Mouse (Mus musculus): ENCODE results near the gene Mlh3. TPM values are rescaled to one million over a fixed set of nuclear protein-coding genes. Genes with fewer than 3 reads are reported as not detected.

Gene Mlh3
- polyA plus RNA-seq, 1 experiment, result 15.7 TPM

DNA sequence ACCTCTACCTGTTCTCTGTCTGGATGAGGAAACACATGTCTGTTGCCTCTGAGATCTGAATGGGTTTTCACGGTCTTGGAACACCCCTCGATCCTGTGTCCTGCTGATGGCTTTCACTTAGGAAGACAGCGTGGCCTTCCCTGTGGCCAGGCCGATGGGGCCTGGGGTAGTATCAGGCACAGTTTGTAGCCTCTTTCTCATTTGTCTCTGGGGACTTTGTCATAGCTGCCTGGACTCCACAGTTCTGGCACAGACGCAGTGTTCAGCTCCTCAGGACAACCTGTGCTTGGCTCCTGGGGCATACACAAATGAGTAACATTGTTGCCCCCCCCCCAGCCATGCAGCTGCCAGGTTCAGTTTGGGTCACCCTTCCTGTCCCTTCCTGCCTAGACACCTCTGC lies 75.3 kb downstream of the Mlh3 start:
- Histone ChIP-seq H3K4me3 (ENCODE audit: low read depth, low read length) (no peak overlapping the region), H3K36me3 (ENCODE audit: control insufficient read depth, insufficient read depth, low read length, poor library complexity, severe bottlenecking) (no peaks in the 10 kb centered on the region), H3K27ac (ENCODE audit: insufficient read depth, low read length) (no peak overlapping the region), H3K27me3 (ENCODE audit: control insufficient read depth, insufficient read depth, low read length, poor library complexity, severe bottlenecking) (no peaks in the 10 kb centered on the region), H3K9me3 (replicated peaks; ENCODE audit: control insufficient read depth, insufficient read depth, low read length, poor library complexity, severe bottlenecking) (no peaks in the 10 kb centered on the region), H3K9ac (ENCODE audit: low read depth, poor library complexity, severe bottlenecking) (no peak overlapping the region), H3K4me1 (ENCODE audit: control insufficient read depth, insufficient read depth, low read length) (peaks cover 2% of the 10 kb centered on the region)
- TF ChIP-seq EP300 (IDR thresholded peaks at IDR 0.05; ENCODE audit: insufficient read depth, low read depth, low read length), result no peak
- TF ChIP-seq POLR2A (IDR thresholded peaks at IDR 0.05; ENCODE audit: insufficient read depth, low read length), result no peak
- no peak for TF ChIP-seq CTCF (IDR thresholded peaks at IDR 0.05; ENCODE audit: low read depth, low read length)

DNA sequence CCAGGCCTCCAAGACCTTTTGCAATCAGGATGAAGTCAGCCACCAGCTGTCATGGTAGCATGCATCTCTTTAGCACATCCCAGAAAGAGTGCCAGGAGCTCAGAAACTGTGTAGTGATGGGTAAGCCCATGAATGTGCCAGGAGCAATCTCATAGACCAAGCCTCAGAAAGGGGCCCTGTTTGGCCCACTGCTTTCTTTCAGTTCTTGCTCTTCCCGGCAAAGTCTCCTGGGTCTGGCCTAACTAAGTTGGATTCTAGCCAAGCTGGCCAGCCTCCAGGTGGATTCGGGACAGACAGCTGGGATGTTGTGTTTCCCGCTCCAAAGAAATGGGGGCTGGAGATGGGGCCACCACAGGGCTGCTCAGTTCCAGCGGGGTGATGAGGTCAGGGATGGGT lies 75.8 kb downstream of the Mlh3 start:
- Histone ChIP-seq H3K9ac (ENCODE audit: low read depth, poor library complexity, severe bottlenecking) (no peak overlapping the region), H3K27me3 (ENCODE audit: control insufficient read depth, insufficient read depth, low read length, poor library complexity, severe bottlenecking) (no peaks in the 10 kb centered on the region), H3K36me3 (ENCODE audit: control insufficient read depth, insufficient read depth, low read length, poor library complexity, severe bottlenecking) (no peaks in the 10 kb centered on the region), H3K4me1 (ENCODE audit: control insufficient read depth, insufficient read depth, low read length) (peaks cover 2% of the 10 kb centered on the region), H3K9me3 (replicated peaks; ENCODE audit: control insufficient read depth, insufficient read depth, low read length, poor library complexity, severe bottlenecking) (no peaks in the 10 kb centered on the region), H3K27ac (ENCODE audit: insufficient read depth, low read length) (no peak overlapping the region), H3K4me3 (ENCODE audit: low read depth, low read length) (no peak overlapping the region)
- TF ChIP-seq EP300 (IDR thresholded peaks at IDR 0.05; ENCODE audit: insufficient read depth, low read depth, low read length) (no peak), POLR2A (IDR thresholded peaks at IDR 0.05; ENCODE audit: insufficient read depth, low read length) (no peak), CTCF (IDR thresholded peaks at IDR 0.05; ENCODE audit: low read depth, low read length) (no peak)

DNA sequence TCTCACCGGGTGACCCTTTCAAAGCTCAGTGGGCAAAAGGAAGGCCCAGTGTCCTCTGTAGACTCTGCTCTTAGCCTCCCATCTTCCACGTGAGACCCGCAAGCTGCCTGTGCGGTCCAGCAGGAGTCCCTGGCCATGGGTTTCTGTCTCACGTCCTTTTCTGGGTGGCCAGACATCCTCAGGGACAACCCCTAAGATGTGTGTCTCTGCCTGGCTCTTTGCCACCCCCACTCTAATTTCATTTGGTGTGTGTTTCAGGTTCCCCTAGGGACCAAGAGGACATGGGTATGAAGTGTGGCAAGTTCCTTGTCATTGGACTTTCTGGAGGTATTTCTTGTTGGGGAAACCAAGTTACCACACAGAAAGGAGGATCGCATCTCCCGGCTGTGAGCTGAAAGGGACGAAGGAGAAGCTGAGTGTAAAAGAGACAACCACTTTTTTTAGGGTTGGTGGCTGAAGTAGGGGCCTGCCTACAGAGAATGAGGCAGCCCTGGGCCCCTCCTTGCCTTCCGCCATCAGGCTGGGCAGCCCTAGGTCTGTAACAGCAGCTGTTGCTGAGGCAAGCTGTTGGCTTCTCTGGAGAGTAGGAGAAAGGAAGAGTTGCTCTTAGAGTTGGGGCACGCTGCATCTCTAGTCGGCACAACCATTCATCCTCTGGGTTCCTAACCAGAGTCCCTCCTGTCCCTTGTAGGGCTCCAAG lies 76.3 kb downstream of the Mlh3 start:
- Histone ChIP-seq H3K4me3 (ENCODE audit: low read depth, low read length) (no peak overlapping the region), H3K36me3 (ENCODE audit: control insufficient read depth, insufficient read depth, low read length, poor library complexity, severe bottlenecking) (no peaks in the 10 kb centered on the region), H3K27ac (ENCODE audit: insufficient read depth, low read length) (no peak overlapping the region), H3K9me3 (replicated peaks; ENCODE audit: control insufficient read depth, insufficient read depth, low read length, poor library complexity, severe bottlenecking) (no peaks in the 10 kb centered on the region), H3K4me1 (ENCODE audit: control insufficient read depth, insufficient read depth, low read length) (peaks cover 2% of the 10 kb centered on the region), H3K27me3 (ENCODE audit: control insufficient read depth, insufficient read depth, low read length, poor library complexity, severe bottlenecking) (no peaks in the 10 kb centered on the region), H3K9ac (ENCODE audit: low read depth, poor library complexity, severe bottlenecking) (no peak overlapping the region)
- no peak for TF ChIP-seq EP300 (IDR thresholded peaks at IDR 0.05; ENCODE audit: insufficient read depth, low read depth, low read length)
- TF ChIP-seq CTCF (IDR thresholded peaks at IDR 0.05; ENCODE audit: low read depth, low read length), result no peak
- TF ChIP-seq POLR2A (IDR thresholded peaks at IDR 0.05; ENCODE audit: insufficient read depth, low read length), result no peak

DNA sequence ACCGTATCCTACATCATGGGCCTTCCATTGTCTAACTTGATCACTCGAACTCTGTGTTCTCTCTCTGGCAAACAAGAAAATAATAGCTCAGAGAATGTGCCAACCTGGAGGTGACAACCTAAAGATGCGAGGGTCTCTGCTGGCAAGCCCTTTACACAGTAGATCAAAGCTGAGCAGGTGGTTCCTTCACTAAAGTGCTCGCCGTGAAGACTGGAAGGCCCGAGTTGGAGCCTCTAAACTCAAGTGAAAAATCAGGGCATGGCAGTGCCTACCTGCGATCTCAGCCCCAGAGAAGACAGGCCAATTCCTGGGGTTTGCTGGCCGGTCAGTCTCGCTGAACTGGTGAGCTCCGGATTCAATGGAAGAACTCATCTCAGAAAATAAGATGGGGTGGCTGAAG lies 77.3 kb downstream of the Mlh3 start:
- TF ChIP-seq EP300 (IDR thresholded peaks at IDR 0.05; ENCODE audit: insufficient read depth, low read depth, low read length) (no peak), CTCF (IDR thresholded peaks at IDR 0.05; ENCODE audit: low read depth, low read length) (no peak), POLR2A (IDR thresholded peaks at IDR 0.05; ENCODE audit: insufficient read depth, low read length) (no peak)
- Histone ChIP-seq H3K4me3 (ENCODE audit: low read depth, low read length) (no peak overlapping the region), H3K9ac (ENCODE audit: low read depth, poor library complexity, severe bottlenecking) (no peak overlapping the region), H3K36me3 (ENCODE audit: control insufficient read depth, insufficient read depth, low read length, poor library complexity, severe bottlenecking) (no peaks in the 10 kb centered on the region), H3K4me1 (ENCODE audit: control insufficient read depth, insufficient read depth, low read length) (peaks cover 2% of the 10 kb centered on the region), H3K27ac (ENCODE audit: insufficient read depth, low read length) (no peak overlapping the region), H3K27me3 (ENCODE audit: control insufficient read depth, insufficient read depth, low read length, poor library complexity, severe bottlenecking) (no peaks in the 10 kb centered on the region), H3K9me3 (replicated peaks; ENCODE audit: control insufficient read depth, insufficient read depth, low read length, poor library complexity, severe bottlenecking) (no peaks in the 10 kb centered on the region)

DNA sequence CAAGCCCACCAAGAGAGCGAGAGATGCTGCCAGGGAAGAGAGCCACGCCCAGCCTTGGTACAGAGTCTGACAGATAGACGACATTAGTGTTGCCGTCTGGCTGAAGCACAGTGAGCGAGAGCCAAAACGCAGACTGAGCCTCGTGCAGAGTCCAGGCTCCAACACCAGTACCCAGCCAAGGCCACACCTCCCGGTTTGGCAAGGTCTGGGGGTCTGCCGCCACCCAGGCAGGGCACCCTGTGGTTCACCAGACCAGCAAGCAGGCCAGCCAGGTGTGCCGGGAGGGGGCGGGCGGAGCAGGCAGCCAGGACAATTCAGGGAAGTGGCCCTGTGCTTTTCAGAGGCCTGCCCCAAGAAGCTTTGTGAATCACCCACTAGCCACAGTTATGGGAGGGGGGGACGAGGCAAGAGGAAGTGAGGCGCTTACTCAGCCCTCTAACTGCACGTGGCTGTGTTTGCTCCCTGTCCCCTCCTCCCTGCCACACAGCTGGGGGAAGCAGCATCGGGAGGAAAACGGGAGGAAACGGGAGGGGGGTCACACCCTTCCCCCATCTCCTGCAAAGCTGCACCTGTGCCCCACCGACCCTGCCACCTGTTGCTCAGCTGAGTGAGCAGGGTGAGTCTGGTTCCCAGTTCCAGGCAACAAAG lies 77.8 kb downstream of the Mlh3 start:
- Histone ChIP-seq H3K27ac (ENCODE audit: insufficient read depth, low read length) (no peak overlapping the region), H3K27me3 (ENCODE audit: control insufficient read depth, insufficient read depth, low read length, poor library complexity, severe bottlenecking) (no peaks in the 10 kb centered on the region), H3K36me3 (ENCODE audit: control insufficient read depth, insufficient read depth, low read length, poor library complexity, severe bottlenecking) (no peaks in the 10 kb centered on the region), H3K9me3 (replicated peaks; ENCODE audit: control insufficient read depth, insufficient read depth, low read length, poor library complexity, severe bottlenecking) (no peaks in the 10 kb centered on the region), H3K9ac (ENCODE audit: low read depth, poor library complexity, severe bottlenecking) (no peak overlapping the region), H3K4me1 (ENCODE audit: control insufficient read depth, insufficient read depth, low read length) (peaks cover 2% of the 10 kb centered on the region), H3K4me3 (ENCODE audit: low read depth, low read length) (peak overlapping the region; percentile 19)
- TF ChIP-seq EP300 (IDR thresholded peaks at IDR 0.05; ENCODE audit: insufficient read depth, low read depth, low read length) (no peak), POLR2A (IDR thresholded peaks at IDR 0.05; ENCODE audit: insufficient read depth, low read length) (no peak), CTCF (IDR thresholded peaks at IDR 0.05; ENCODE audit: low read depth, low read length) (no peak)

DNA sequence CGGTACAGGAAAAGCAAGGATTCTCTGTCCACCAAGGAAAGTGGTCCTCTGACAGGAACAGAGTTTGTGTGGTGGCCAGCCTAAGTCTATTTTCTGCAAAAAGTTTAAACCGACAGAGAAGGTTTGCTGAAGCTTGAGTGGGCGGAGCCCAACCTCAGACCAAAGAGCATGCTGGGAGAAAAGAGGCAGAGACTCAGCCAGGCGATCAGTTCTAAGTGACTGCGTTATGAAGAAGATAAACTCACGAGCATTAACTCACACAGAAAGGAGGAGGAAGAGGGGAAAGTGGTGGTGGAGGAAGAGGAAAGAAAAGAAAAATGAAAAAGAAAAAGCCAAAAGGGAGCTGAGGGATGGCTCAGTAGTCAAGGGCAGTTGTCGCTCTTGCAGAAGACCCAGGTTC lies 80.1 kb downstream of the Mlh3 start:
- Histone ChIP-seq H3K27me3 (ENCODE audit: control insufficient read depth, insufficient read depth, low read length, poor library complexity, severe bottlenecking) (no peaks in the 10 kb centered on the region), H3K9me3 (replicated peaks; ENCODE audit: control insufficient read depth, insufficient read depth, low read length, poor library complexity, severe bottlenecking) (no peaks in the 10 kb centered on the region), H3K27ac (ENCODE audit: insufficient read depth, low read length) (no peak overlapping the region), H3K9ac (ENCODE audit: low read depth, poor library complexity, severe bottlenecking) (no peak overlapping the region), H3K36me3 (ENCODE audit: control insufficient read depth, insufficient read depth, low read length, poor library complexity, severe bottlenecking) (no peaks in the 10 kb centered on the region), H3K4me3 (ENCODE audit: low read depth, low read length) (no peak overlapping the region), H3K4me1 (ENCODE audit: control insufficient read depth, insufficient read depth, low read length) (peaks cover 2% of the 10 kb centered on the region)
- TF ChIP-seq CTCF (IDR thresholded peaks at IDR 0.05; ENCODE audit: low read depth, low read length), result no peak
- TF ChIP-seq POLR2A (IDR thresholded peaks at IDR 0.05; ENCODE audit: insufficient read depth, low read length), result no peak
- TF ChIP-seq EP300 (IDR thresholded peaks at IDR 0.05; ENCODE audit: insufficient read depth, low read depth, low read length), result no peak
